Mouse (Mus musculus): Measurements from ENCODE around the gene Lrpprc. TPM values are rescaled to one million over a fixed set of nuclear protein-coding genes. Genes with fewer than 3 reads are reported as not detected.

The Lrpprc gene
- polyA plus RNA-seq, 1 experiment from 2014 or later, result 42.1 TPM

DNA sequence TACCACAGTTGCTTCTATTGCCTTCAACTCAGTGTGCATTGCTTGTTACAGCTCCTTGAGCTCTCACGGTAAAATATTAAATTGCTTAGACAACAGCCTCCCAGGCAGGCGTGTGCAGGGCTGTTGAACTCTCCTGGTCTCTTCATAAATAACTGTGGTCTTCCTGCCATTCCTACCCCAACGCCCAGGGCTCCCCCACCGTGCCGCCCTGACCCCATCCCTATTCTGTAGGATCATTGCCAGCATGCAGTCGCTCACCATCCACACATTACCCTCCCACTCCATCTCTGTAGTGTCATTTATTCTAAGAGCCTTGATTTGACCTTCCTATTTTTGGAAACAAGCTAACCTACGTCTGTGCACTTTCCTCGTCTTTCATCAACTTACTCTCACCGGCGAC, 125.5 kb downstream of the Lrpprc start:
- Histone ChIP-seq H3K4me2 (no peak overlapping the region), H3K9me3 (replicated peaks) (no peaks in the 10 kb centered on the region), H3K27me3 (no peaks in the 10 kb centered on the region), H3K27ac (no peak overlapping the region), H3K9ac (no peak overlapping the region), H3K4me3 (replicated peaks) (no peak overlapping the region), H3K4me1 (replicated peaks) (no peaks in the 10 kb centered on the region), H3K36me3 (no peaks in the 10 kb centered on the region)
- no peak for ATAC-seq (ENCODE audit: low read depth)
- DNase-seq, result no peak
- WGBS (ENCODE audit: insufficient replicate concordance), result 64% methylated on average over 10 of the region's 10 CpGs

DNA sequence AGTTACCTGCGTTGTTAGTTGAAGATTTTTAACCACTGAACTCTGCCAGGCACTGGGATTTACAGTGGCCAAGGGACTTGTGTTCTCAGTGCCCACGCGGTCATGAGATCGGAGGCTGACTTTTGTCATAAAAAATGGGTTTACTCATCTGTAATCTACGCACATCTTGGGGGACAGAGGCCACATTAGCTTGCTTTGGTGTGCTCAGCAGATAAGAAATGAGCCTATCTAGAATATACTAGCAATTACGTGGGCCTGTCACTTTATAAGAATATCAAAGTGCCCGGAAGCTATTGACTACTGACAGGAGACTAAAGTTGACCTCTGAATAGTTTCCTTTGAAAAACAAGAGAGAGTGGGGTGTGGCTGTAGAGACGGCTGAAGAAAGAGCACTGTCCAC, 131.6 kb downstream of the Lrpprc start:
- no peak overlapping the region for H3K4me3 ChIP-seq (replicated peaks)

DNA sequence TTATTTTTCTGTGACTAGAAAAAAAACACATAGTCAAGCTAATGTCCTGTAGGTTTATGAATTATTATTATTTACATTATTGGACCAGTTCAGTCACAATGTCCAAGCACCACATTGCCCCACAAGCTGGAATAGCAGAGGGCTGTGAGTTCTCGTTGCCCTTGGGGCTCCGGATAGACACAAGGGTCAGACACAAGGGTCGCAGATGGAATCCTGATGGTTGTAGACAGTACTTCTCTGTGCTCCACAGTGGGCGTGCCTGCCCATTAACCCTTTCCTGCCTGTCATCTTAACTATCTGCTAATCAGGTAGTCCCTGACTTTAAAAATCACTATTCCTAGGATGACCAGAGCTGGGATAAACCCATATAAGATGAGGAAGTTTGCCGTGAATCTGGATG, 132.4 kb downstream of the Lrpprc start:
- ATAC-seq (ENCODE audit: low read depth) (no peak), DNase-seq (no peak)
- no peaks in the 10 kb centered on the region for H3K9me3 ChIP-seq (replicated peaks)
- H3K27ac ChIP-seq, result no peak overlapping the region
- no peak overlapping the region for H3K4me2 ChIP-seq
- no peaks in the 10 kb centered on the region for H3K36me3 ChIP-seq
- H3K4me1 ChIP-seq (replicated peaks), result no peaks in the 10 kb centered on the region
- H3K9ac ChIP-seq, result no peak overlapping the region
- 55% methylated on average over 5 of the region's 5 CpGs for WGBS (ENCODE audit: insufficient replicate concordance)
- no peaks in the 10 kb centered on the region for H3K27me3 ChIP-seq
- no peak overlapping the region for H3K4me3 ChIP-seq (replicated peaks)

More for the DNA sequence above, 131.6 kb downstream of the Lrpprc start:
- Histone ChIP-seq H3K36me3 (no peaks in the 10 kb centered on the region), H3K27me3 (no peaks in the 10 kb centered on the region), H3K9ac (no peak overlapping the region), H3K4me2 (no peak overlapping the region), H3K9me3 (replicated peaks) (no peaks in the 10 kb centered on the region), H3K4me1 (replicated peaks) (no peaks in the 10 kb centered on the region), H3K27ac (no peak overlapping the region)
- ATAC-seq (ENCODE audit: low read depth), result no peak
- no peak for DNase-seq
- WGBS (ENCODE audit: insufficient replicate concordance), result 70% methylated on average over 8 of the region's 8 CpGs

DNA sequence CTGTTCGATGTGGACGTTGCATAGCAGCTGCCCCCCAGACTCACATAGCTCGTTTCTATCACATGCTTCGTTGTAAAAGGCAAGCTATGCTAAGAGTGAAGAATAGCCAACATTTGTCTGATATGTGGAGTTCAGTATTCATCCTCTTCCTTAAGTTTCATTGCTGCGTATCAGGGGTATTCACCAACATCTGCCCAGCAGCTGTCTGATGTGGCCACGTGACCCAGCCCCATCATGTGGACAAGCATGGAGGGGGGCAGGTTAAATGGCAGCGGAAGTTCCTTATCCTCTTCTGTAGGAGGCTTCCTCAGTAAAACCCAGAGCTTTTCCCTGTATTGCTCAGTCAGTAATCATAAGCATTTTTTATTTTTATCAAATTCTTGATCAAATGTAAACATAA, 132.8 kb downstream of the Lrpprc start:
- no peak for ATAC-seq (ENCODE audit: low read depth)

DNA sequence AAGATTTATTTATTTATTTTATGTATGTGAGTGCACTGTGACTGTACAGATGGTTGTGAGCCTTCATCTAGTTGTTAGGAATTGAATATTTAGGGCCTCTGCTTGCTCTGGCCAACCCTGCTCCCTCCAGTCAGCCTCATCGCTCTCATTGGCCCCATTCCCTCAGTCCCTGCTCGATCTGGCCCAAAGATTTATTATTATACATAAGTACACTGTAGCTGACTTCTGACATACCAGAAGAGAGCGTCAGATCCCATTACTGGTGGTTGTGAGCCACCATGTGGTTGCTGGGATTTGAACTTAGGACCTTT, 133.2 kb downstream of the Lrpprc start:
- 69% methylated on average over 3 of the region's 3 CpGs for whole genome bisulfite sequencing (ENCODE audit: insufficient replicate concordance)

More for the DNA sequence above, 132.8 kb downstream of the Lrpprc start:
- no peaks in the 10 kb centered on the region for H3K36me3 ChIP-seq
- H3K9ac ChIP-seq, result no peak overlapping the region
- no peak overlapping the region for H3K4me2 ChIP-seq
- no peak overlapping the region for H3K4me3 ChIP-seq (replicated peaks)
- no peak overlapping the region for H3K27ac ChIP-seq
- H3K27me3 ChIP-seq, result no peaks in the 10 kb centered on the region
- no peaks in the 10 kb centered on the region for H3K4me1 ChIP-seq (replicated peaks)
- no peaks in the 10 kb centered on the region for H3K9me3 ChIP-seq (replicated peaks)
- no peak for DNase-seq
- 63% methylated on average over 7 of the region's 7 CpGs for WGBS (ENCODE audit: insufficient replicate concordance)

GRCm38 (mm10) chr17:84656653-84657421, 133.8 kb downstream of the Lrpprc start:
- ATAC-seq (ENCODE audit: low read depth), result no peak
- WGBS (ENCODE audit: insufficient replicate concordance), result 69% methylated on average over 19 of the region's 19 CpGs
- DNase-seq, result no peak
- H3K4me1 ChIP-seq (replicated peaks), result no peaks in the 10 kb centered on the region
- H3K4me2 ChIP-seq, result no peak overlapping the region
- H3K27me3 ChIP-seq, result no peaks in the 10 kb centered on the region
- no peaks in the 10 kb centered on the region for H3K36me3 ChIP-seq
- no peaks in the 10 kb centered on the region for H3K9me3 ChIP-seq (replicated peaks)
- H3K27ac ChIP-seq, result no peak overlapping the region
- no peak overlapping the region for H3K4me3 ChIP-seq (replicated peaks)
- no peak overlapping the region for H3K9ac ChIP-seq

More for the DNA sequence above, 133.2 kb downstream of the Lrpprc start:
- Histone ChIP-seq H3K4me1 (replicated peaks) (no peaks in the 10 kb centered on the region), H3K36me3 (no peaks in the 10 kb centered on the region), H3K27me3 (no peaks in the 10 kb centered on the region), H3K4me2 (no peak overlapping the region), H3K27ac (no peak overlapping the region), H3K4me3 (replicated peaks) (no peak overlapping the region), H3K9me3 (replicated peaks) (no peaks in the 10 kb centered on the region), H3K9ac (no peak overlapping the region)
- DNase-seq (no peak), ATAC-seq (ENCODE audit: low read depth) (no peak)

GRCm38 (mm10) chr17:84656205-84656604, 134.4 kb downstream of the Lrpprc start:
- Histone ChIP-seq H3K27ac (no peak overlapping the region), H3K4me2 (no peak overlapping the region), H3K4me3 (replicated peaks) (no peak overlapping the region), H3K27me3 (no peaks in the 10 kb centered on the region), H3K4me1 (replicated peaks) (no peaks in the 10 kb centered on the region), H3K9ac (no peak overlapping the region), H3K9me3 (replicated peaks) (no peaks in the 10 kb centered on the region), H3K36me3 (no peaks in the 10 kb centered on the region)
- ATAC-seq (ENCODE audit: low read depth) (no peak), DNase-seq (no peak)
- WGBS (ENCODE audit: insufficient replicate concordance), result 71% methylated on average over 5 of the region's 5 CpGs

Other genes with a start within 250 kb of the Lrpprc start
- 2.5 TPM in 2 replicates for gene Dync2li1, start 164.3 kb downstream of the Lrpprc start, polyA plus RNA-seq (2015; fragmentation: Nextera tagmentation; extraction: Ambion mirVana)
- 0.40 and 0.44 TPM in 2 replicates for gene Abcg8, start 114.5 kb downstream of the Lrpprc start, polyA plus RNA-seq (2015; fragmentation: Nextera tagmentation; extraction: Ambion mirVana)
- gene Abcg5, start 107.8 kb downstream of the Lrpprc start, polyA plus RNA-seq (2015; fragmentation: Nextera tagmentation; extraction: Ambion mirVana), result 0.23 and 0.34 TPM in 2 replicates
- gene Ppm1b, start 166.0 kb upstream of the Lrpprc start, polyA plus RNA-seq (2015; fragmentation: Nextera tagmentation; extraction: Ambion mirVana), result 47.2 and 55.0 TPM in 2 replicates
- gene Slc3a1, start 237.6 kb upstream of the Lrpprc start, polyA plus RNA-seq (2015; fragmentation: Nextera tagmentation; extraction: Ambion mirVana), result 0.18 and 0.54 TPM in 2 replicates